Mouse (Mus musculus): Measurements from ENCODE around the gene Plcb1.

DNA sequence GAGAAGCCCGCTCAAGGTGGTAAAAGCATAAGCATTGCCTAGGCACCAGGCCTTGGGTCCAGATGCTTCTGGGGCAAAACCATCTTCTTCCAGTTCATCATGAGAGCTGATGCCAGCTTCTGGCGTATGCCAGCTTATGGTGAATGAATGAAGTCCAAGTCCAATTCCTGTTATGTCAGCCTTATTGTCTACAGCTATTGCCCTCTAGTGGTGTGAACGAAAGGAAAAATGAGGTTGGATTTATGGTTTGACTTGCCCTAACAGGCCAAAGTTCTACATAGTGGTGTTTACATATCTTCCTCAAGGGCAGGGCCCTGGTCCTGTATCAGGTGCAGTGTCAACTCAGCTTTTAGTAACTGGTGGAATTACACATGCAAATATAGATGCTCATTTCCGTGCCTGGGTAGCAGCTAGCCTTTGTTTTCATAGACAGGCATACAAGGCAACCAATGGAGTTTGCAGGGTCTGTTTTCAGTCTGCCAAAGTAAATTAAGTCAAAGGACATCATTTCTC is 138.3 kb downstream of the Plcb1 start:
- TF ChIP-seq CTCF (IDR thresholded peaks at IDR 0.05; ENCODE audit: borderline replicate concordance, insufficient read depth, low read length), result no peak
- no peak for TF ChIP-seq POLR2A (IDR thresholded peaks at IDR 0.05; ENCODE audit: low read depth, low read length)
